Mouse (Mus musculus) heart, postnatal 14 days (tissue): ENCODE results near the gene Pik3r2. TPM values are rescaled to one million over a fixed set of nuclear protein-coding genes. Genes with fewer than 3 reads are reported as not detected.
A peak's percentile ranks its signal among the peaks of the same experiment; 100 is the strongest.

ENCODE experiments used
- DNase-seq, 2 experiments: peaks; one replicate each; pipeline ENCODE4 v3.0.0; 2021 to 2022
- intact Hi-C: fragments of 180-260 bp; cut with DNase I; formaldehyde crosslinking; loops from one replicate; pipeline ENCODE4 v1.15.1; 2025
- total RNA-seq, 2 experiments: library from RNA; stranded (reverse); gene quantifications; 2 replicates each; pipeline ENCODE4 v1.2.3; 2021

Gene Pik3r2
- total RNA-seq, 2 experiments from 2014 or later = 31.4 to 33.1 TPM

DNA sequence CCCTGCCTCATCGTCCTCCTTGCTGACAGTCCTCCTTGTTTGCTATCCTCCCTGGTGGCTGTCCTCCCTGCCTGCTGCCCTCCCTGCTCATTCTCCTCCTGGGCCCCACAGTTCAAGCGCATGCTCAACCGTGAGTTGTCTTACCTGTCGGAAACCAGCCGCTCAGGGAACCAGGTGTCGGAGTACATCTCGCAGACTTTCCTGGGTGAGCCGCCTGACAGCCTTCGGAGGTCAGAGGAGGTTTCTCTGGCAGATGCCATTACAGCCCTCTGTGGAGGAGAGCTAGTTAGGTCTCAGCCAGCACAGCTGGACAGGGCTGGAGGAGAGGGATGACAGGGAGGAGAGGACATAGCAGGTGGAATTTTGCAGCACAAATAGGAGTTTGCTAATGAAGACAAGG lies 29.8 kb downstream of the Pik3r2 start:
- DNase-seq = peak; percentile 19 to 34
- intact Hi-C loops = no loop called here

DNA sequence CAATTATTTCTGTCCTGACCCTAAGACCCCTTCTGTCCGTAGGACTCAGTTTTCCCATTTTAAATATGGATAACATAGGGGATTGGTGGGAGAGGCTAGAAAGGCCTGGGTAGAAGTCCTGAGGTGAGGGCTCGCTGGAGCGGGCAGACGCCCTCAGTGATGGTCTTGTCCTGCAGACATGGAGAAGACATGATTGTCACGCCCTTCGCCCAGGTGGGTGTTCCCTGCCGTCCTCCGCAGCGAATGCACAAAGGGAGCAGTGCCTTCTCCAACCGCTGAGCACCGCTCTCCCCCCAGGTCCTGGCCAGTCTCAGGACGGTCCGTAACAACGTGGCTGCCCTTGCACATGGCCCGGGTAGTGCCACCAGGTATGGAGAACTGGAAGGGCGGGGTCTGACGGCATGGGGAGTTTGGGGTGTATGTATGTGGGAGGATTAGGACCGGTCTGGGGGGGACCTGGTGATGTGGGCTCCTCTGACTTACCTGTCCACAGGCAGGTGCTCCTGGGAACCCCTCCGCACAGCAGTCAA lies 30.8 kb downstream of the Pik3r2 start:
- intact Hi-C loops = no loop called here
- no peak for DNase-seq

DNA sequence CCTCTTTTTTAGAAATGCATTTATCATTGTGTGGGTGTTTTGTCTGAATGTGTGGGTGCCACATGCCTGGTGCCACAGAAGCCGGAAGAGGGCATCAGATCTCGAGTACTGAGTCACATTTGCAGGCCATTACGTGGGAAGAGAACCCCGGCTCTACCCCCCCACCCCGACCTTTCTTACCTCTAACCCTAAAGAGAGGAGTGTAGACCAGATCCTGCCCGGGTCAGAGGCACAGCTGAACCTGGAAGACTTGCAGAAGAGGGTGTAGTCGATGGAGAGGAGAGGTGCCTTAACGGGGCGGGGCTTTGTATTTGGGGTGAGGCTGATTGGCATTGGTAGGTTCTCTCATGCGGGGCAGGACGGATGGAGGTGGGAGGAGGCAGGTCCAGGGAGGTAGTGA lies 31.7 kb downstream of the Pik3r2 start:
- no peak for DNase-seq
- intact Hi-C loops = no loop called here

DNA sequence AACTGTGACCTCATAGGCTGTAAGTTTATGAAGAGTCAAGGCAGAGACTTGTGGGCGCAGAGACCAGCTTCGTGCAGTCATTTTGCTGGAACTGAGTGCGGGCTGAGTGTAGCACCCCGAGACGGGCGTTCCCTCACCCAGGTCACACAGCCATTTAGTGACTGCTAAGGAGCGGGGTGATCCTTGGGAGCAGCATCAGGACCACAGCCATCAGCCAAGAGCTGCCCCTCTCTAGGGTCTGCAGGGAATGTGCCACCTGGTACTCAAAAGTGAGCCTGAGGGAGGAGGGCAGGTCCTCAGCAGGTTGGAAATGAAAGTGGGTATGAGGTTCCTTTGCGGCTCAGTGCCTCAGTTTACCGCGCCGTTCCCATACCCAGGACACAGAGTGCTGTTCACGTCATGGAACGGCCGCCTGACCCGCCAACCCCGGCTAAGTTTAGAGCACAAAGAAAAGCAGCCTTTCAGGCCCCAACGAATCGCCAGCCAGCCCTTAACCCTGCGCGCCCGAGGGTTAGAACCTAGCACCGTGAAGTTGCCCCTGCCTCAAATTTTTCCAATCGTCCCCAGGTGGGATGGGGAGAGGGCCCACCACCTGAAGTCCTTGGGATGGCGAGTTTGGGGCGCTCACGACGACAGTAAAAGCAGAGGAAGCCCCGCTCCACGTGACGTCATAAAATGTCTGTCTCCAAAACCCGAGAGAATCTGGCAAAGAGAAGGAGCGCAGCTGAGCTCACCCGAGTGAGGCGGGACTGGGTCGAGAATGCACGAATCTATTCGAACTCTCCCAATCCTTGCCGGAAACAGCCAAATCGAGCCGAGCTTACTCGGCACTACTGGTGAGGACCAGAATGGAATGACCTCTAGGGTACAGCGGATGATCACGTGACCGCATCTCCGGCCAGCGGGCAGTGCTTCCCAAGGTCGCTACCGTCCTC lies 32.6 kb downstream of the Pik3r2 start:
- intact Hi-C loops = no loop called here

DNA sequence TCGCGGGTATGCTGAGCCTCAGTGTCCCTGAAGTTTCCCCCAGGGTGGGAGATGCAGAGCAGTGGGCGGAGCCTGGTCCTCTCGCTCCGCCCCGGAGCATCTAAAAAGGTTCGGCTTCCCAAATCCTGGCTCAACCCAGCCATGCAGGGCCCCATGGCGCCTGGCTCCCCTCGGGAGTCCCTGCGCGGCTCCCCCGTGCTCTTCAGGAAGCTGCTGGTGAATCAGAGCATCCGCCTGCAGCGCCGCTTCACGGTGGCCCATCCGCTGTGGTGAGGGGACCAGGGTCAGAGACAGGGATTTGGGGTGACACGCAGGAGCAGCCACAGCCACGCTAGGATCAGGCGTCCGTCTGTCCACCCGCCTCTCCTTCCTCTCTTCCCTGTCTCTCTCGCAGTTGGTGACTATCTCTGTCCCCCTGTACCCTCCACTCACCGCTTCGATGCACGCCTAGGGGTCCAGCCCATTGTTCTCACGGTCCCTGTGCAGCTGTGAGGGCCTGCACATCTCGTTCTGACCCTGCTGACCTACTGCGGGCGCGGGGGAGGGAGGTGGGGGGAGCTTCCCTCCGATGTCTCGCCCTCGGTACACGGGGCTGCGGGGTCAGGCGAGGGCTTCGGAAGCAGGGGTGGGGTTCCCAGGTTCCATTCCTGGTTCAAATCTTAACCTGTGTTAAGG lies 33.4 kb downstream of the Pik3r2 start:
- DNase-seq = peak; percentile 54 to 62
- intact Hi-C loops = no loop called here

More for the DNA sequence above, 32.6 kb downstream of the Pik3r2 start:
- peak; percentile 72 for DNase-seq

DNA sequence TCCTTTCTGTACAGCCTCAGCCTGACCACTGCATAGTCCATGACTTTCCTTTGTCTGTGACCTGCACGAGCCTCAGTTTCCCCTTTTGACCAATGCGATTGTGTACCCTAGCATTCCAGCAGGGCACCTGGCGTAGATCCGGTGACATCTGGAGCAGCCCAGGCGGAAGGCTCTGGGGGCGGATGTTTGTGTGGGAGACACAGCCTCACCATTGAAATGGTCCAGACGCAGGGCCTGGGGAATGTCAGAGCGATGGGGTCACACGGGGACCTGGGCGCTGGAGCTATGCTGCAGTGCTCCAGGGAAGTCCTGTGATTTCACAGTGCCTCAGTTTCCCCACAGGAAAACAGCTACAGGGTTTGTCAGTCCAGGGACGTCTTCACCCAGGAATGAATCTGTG lies 34.3 kb downstream of the Pik3r2 start:
- DNase-seq = peak in 1 of 2 experiments; percentile 34
- intact Hi-C loops = no loop called here

DNA sequence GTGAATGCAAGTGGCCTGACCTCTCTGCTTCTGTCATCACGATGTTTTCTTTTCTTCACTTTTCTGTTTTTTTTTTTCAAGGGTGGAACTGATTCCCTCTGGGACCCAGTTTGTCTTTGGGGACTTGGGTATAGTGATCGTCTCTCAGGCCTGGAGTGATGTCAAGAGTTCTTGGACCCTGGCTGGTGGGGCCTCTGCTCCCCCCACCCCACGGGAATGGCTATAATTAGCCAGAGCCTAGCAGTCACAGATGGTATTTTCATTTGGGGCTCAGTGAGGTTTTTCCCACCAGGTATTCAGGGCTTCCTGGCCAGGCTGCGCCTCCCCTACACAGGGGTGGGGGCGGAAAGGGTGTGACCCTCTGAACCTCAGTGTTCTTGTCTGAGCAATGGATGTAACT lies 34.9 kb downstream of the Pik3r2 start:
- intact Hi-C loops = no loop called here
- peak; percentile 12 to 16 for DNase-seq

DNA sequence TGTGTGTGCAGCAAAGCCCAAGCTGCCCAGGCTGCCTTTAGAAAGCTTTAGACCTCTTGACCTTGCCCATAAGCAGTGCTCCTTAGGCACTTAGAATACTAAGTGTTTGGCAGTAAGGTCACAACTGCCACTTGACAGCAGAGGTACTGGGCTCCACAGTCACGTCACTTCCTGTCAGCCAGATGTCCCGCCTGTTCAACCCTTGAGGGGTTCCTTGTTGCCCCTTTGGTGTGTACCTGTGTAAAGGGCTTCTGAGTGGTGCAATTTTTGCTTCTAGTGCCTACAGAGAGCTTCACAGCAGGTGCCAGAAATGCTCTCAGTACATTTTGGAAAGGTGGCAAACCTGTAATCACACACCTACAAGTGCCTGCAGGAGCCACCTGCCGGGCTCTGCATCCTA lies 38.3 kb downstream of the Pik3r2 start:
- no peak for DNase-seq
- intact Hi-C loops = no loop called here

DNA sequence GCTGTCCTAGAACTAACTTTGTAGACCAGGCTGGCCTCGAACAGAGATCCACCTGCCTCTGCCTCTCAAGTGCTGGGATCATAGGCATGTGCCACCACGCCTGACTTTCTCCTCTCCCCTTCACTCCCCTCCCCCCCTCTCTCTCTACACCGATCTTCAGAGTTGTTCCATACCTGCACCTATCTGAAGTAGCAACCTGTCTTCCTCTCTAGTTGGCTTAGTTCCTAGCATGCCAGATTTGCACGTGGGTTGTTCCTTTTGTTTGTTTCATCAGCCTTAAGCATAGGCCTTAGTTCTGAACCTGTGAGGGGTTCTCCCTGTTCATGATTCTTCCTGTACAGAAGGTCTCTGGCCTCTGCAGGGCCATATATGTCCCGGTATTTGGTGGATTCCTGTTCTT lies 38.8 kb downstream of the Pik3r2 start:
- intact Hi-C loops = no loop called here
- no peak for DNase-seq

DNA sequence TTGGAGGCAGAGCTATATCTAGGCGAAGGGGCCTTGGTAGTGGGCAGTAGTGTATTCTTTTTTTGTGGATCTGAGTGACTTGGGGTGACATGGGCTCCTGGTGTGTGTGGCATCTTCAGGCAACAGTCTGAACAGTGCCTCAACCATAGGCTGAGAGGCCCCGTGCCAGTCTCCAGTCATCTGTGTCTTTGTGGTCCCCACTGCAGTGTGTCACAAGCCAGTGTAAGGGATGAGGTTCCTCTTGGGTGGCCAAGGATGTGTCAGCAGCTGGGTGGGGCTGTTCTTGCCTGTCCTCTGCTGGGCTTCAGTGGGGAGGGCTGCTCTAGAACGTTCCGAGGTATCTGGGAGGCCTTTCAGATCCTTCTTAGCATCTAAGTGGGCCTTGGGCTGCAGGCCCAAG lies 45.6 kb downstream of the Pik3r2 start:
- intact Hi-C loops = no loop called here
- no peak for DNase-seq

DNA sequence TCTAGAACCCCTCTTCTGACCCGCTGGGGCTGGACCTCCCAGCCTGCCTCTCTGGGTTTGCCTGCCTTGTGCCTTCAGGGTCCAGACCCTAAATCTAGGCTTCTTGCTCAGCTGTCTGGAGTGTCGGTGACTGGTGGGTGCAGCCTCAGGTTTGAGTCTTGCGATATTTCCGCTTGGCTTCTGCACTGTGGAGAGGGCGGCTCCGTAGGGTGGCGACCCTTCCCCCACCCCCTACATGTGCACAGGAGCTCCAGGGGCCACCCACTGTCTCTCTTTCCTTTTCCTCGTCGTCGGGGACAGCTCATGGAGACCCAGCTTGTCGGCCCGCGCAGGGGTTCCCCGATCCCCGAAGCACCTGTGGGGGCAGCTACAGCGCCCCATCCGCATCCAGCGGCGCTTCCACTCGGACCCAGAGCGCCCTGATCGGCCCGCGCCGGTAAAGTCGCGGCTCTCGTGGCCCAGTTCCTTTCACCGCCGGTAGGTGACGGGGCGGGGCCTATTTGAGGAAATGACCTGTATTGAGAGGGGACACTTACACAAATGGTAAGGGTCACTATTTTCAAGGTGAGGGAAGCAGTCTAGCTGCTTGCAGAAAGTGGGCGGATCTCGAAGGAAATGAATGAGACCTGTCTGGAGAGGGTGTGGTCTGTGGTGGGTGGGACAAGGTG lies 46.6 kb downstream of the Pik3r2 start:
- no peak for DNase-seq
- intact Hi-C loops = no loop called here

DNA sequence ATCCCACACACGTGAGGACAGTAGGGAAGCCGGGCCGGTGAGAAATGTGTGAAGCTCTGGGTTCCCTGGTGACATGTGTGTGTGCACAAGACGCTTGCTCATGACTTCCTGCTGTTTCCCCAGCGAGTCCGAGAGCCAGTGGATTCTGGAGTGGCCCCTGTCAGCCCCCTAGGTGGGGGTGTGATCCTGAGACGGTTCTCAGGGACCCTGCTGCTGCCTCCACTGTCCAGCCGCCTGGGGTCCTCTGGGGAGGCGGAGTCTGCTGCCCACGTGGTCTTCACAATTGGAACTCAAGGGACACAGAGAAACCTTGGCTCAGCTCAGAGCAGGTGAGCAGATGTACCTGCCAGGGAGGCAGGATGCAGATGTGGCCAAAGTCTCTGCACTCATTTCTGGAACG lies 49.8 kb downstream of the Pik3r2 start:
- intact Hi-C loops = no loop called here
- DNase-seq = no peak

DNA sequence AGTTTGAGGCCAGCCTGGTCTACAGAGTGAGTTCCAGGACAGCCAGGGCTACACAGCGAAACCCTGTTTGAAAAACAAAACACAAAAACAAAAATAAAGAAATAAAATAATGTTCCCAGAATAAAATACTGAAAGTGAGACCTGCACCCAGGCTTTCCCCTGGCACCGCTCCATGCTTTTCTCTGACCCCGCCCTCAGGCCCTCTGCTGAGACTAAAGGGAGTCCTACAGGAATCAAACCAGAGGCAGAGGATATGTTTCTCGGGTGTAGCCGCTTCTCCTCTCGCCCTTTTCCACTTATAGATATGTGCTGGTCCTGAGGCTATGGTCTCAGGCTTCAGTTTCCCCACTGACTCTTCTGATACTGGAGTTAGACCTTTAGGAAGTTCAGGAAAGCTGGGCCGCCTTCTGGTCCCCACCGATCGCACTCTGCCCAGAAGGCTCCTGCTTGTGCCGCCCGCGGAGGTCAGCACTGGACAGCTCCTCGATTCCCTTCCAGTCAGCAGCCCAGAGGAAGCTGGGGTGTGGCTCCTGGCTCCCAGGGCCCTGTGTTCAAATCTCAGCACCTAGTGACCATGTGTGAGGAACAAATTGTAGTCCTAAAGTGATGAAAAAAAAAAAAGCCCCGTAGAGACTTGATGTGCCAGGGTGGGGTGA lies 50.6 kb downstream of the Pik3r2 start:
- peak; percentile 51 to 64 for DNase-seq
- intact Hi-C loops = no loop called here

DNA sequence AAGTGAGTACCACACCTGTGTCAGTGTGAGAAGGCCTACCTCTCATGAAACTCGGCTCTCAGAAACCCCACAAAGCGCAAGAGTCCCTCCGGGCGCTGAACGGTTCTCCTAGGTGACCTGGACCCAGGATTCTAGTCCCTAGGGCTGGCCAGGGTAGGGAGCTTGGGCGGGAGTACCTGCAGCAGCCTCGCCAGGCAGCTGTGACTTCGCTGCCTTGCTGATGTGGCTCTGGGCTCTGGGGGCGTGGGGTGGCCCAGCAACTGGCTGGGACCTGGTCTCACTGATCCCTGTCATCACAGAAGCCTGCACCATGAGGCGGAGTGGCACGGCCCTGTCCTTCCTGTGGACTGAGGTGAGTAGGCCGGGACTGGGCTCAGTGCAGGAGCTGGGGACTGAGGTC lies 52.3 kb downstream of the Pik3r2 start:
- DNase-seq = no peak
- intact Hi-C loops = no loop called here

DNA sequence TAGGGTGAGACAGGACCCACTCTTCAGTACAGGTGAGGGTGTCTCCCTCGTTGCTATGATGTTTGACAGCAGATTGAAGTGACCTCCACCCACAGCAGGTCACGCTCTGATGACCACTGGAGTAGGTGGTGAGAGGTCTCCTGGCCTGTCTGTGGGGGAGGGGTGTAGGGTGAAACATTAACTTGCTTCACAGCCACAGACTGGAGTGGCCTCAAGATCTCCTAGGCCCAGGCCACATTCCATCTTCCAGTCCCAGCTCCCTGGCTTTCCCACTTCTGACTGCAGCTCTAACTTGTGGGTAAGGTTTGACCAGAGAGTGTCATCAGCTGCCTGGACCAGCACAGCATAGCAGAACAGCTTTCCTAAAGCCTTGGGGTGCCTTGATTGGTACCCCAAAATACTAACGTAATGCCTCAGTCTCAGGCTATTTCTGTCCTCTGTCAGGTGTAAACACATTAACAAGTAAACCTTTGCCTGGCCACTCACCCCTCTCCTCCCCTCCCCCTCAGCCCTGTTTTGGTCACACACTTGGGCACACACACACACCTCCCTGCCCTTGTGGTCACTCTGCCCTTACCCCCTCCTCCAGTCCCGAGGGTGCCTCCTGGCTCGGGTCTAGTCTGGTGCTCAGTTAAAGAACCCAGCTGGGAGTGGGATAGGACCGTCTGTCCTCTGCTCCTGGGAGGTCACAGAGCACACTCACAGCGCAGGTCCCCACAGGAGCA lies 52.9 kb downstream of the Pik3r2 start, which contains the start of gene Pde4c:
Pde4c (plus strand) TSS at position 235 of the 725 bp plus-strand sequence.
- DNase-seq = no peak
- intact Hi-C loops = no loop called here

DNA sequence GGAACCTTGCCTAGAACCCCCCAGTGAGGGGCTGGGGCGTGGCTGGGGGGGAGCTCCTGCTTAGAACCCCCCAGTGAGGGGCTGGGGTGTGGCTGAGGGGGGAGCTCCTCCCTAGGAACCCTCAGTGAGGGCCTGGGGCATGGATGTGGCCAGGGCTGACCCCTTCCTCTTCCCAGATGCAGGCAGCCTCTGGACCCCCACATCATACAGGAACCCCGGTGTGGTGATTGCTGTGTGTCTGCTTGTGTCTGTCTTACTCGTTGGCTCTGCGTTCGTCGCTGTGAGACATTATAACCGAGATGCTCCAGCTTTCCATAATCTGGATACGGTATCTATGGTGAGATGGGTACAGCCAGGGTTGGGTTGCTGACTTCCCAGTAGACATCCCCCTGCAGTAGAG lies 54.9 kb downstream of the Pik3r2 start:
- intact Hi-C loops = no loop called here
- DNase-seq = no peak

DNA sequence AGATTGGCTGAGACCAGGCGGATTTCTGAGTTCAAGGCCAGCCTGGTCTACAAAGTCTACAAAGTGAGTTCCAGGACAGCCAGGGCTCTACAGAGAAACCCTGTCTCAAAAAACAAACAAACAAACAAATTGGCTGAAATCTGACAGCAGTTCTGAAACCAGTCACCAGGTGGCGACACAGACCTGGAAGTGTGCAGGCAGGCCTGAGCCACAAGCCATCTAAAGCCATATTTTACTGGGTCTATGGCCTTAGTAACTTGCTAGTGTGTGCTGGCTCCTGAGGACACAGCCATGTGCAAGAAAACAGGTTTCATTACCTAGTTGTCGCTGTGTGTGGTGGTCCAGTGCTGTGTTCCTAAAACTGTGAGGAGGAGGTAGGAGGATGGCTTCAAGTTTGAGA lies 55.8 kb downstream of the Pik3r2 start:
- peak; percentile 83 to 88 for DNase-seq

DNA sequence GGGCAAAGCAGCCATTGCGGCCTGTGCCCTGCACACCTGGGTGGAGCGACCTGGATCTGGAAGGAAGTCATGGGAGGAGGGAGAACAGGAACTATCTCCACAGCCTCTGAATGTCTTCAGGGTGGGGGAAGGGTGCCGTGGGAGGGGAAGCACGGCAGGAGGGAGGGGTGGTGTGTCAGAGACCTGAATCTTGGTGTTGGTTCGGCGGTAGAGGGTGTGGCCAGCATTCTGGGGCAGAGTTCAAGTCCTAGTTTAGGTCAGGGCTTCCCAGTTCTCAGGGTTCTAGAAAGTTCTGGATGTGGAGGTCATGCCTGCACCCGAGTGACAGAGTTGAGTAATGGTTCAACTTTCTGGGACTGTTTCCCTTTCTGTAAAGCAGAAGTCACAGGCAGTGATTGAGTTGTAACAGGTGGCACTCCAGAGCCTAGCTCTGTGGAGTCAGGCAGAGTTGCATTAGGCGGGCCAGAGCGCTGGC lies 56.7 kb downstream of the Pik3r2 start:
- intact Hi-C loops = loop anchor here (1.0 kb wide), 3 partner anchors 32 to 124 kb away; no protein-coding TSS in a partner anchor
- DNase-seq = no peak

More for the DNA sequence above, 55.8 kb downstream of the Pik3r2 start:
- intact Hi-C loops = loop anchor here (1.0 kb wide), 3 partner anchors 32 to 124 kb away; no protein-coding TSS in a partner anchor

DNA sequence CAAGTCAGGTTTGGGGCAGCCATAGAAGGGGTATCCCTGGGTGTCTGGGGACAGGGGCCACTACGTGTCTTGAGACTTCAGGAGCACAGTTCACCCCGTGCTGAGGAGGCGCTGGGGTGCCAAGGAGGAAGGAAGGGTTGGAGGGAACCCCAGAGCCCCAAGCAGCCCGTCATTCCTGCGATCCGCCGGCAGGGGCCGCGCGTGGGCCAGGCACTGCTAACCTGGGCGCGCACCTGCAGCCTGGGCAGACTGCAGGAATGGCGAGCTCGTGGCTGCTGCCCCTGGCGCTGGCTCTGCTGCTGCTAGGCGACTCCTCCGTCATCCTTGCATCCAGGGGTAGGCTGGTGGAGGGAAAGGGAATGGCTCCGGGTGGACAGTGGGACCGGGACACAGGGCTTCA lies 58.2 kb downstream of the Pik3r2 start, which contains the start of gene Gm3336:
Gm3336 (plus strand) TSS at position 247 of the 400 bp plus-strand sequence.
- intact Hi-C loops = no loop called here
- DNase-seq = peak; percentile 71 to 74
